Mouse (Mus musculus): ENCODE measurements around the gene 9930111J21Rik2.
"Not testable (repeated sequence)": the region's sequence is repeated elsewhere in the genome, so short reads cannot be mapped to it uniquely, and the experiment has no call there.

9930111J21Rik2 gene

GRCm38 (mm10) chr11:49051093-49051891, at the start of gene 9930111J21Rik2:
9930111J21Rik2 (minus strand) TSS chr11:49051242.
- not testable (repeated sequence) for DNase-seq

DNA sequence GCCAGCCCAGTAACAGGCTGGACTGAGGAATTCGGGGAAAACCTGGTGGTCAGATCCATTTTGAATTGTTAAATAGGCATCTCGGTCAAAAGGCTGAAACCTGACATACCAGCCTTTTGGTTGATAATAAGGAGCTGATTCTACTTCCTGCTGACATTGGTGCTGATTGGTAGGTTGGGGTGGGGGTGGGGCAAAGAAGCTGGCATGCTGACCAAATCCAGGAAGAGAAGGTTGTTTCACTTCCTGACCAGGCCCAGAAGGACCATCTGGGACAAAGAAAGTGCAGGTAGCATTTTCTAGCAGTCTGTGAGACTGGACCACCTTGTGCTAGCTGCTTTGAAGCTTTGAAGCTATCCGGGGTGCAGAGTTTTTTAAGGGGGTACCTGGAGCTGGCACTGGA, 49.4 kb upstream of the 9930111J21Rik2 start:
- no peak for DNase-seq

- peak; percentile 27 for DNase-seq
Measured at GRCm38 (mm10) chr11:49095367-49095766, 44.3 kb upstream of the 9930111J21Rik2 start.

GRCm38 (mm10) chr11:49093861-49094660, 43.0 kb upstream of the 9930111J21Rik2 start:
- no peak for DNase-seq

DNA sequence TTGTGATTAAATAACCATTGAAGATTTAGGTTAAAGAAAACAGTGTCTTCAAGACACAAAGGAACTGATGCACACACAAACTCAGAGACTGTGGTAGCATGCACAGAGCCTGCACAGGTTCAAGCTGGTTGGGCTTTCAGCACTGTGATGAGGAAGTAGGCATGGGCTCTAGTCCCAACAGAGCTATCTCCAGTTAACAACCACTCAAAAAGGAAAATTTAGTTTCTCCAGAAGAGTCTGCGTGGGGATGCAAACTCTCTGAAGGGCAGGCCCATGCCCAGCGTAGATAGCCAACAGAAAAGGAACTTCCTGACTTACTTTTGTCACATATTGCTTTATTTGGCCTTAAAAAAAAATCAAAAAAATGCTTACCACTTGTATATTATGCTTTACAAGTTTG, 41.7 kb upstream of the 9930111J21Rik2 start:
- no peak for DNase-seq

GRCm38 (mm10) chr11:49092053-49092586, 41.1 kb upstream of the 9930111J21Rik2 start:
- DNase-seq = no peak

DNA sequence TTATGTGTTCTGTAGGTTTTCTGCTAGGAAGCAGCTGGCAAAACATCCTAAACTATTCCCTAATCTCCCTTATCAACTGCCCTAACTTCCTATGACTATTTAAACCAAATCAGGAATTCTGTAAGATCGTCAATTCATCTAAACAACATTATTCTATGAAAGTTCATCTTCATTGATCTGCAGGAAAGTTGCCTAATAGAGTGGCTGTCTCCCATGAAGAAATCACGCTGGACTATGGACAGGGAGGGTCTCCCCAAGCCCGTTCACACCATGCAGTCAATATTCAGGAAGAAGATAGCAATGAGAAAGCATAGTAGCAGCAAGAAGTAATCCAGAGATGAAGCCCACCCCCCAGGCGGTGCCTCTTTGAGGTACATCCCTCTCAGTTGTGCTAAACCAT, 40.1 kb upstream of the 9930111J21Rik2 start:
- DNase-seq = no peak

DNA sequence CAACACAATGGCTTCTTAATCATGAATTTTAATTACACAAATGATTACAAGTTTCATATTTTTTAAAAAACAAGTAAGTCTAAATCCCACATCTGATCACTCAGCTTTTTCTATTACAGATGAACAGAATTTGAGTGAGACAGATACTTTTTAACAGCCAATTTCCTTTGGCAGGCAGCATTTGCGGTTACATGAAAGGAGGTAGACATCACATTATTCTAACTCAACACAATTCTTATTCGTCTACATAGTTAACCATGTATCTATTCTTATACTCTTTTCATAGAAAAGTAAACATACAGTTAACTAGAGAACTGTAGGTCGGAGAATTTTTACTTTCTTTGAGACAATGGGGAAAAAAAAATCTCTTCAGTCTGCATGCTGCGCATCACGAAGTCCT, 39.5 kb upstream of the 9930111J21Rik2 start:
- DNase-seq = no peak

DNA sequence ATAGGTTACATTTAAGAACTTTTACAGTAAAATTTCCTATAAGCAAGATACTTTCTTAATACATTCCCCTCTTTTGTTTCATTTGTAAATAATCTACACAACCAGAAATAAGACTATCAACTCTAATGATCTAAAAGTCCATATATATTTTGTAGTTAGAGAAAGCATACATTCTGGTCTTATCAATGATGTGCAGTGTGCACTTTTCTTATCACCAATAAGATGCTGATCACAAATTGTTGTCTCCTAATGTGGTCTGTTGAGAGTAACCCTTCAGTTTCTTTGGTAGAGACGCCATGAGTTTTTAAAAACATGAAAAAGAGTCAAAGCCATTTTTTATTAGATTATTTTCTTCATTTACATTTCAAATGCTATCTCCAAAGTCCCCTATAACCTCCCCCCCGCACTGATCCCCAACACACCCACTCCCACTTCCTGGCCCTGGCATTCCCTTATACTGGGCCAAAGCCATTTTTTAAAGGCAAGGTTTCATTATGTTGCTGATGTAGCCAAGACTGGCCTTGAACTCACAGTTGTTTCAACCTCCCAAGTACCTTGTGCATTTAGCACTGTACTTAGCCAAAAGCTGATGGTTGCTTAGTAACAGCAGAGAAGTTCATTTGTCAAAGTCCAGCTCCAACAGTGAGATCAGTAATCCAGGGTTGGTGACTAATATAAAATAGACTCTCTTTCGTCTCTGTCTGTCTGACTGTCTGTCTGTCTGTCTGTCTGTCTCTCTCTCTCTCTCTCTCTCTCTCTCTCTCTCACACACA, 38.9 kb upstream of the 9930111J21Rik2 start:
- no peak for DNase-seq

- no peak for DNase-seq
Measured at GRCm38 (mm10) chr11:49088990-49089652, 38.1 kb upstream of the 9930111J21Rik2 start.

GRCm38 (mm10) chr11:49087830-49088616, 37.0 kb upstream of the 9930111J21Rik2 start:
- DNase-seq = peak; percentile 18

DNA sequence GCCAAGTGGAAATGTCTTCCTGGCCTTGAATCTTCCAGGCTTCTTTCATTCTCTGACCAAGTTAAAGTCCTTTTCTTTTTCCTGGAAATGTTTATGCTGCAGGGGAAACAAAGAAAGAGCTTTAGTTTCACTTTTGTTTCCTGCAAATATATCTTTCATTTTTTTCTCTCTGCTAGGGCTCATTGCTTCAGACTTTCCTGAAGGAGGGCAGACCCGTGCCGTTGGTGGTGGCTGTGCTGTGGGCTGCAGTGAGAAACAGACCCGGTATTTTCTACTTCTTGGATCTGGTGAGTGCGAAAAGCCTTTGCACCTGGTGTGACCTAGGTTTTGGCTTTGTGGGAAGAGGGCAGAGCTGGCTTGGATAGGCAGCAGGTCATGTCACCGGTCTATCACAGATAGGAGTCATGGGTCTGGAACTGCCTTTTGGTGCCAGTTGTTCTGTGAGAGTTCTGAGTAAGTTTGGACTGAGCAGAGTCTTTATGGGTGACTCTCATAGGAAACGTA, 35.9 kb upstream of the 9930111J21Rik2 start:
- no peak for DNase-seq

- peak; percentile 21 for DNase-seq
Measured at GRCm38 (mm10) chr11:49084875-49085274, 33.8 kb upstream of the 9930111J21Rik2 start.

GRCm38 (mm10) chr11:49084385-49084784, 33.3 kb upstream of the 9930111J21Rik2 start:
- no peak for DNase-seq

- DNase-seq = no peak
Measured at GRCm38 (mm10) chr11:49083808-49084207, 32.8 kb upstream of the 9930111J21Rik2 start.

GRCm38 (mm10) chr11:49083146-49083545, 32.1 kb upstream of the 9930111J21Rik2 start:
- no peak for DNase-seq

- DNase-seq = no peak
Measured at GRCm38 (mm10) chr11:49081886-49082285, 30.8 kb upstream of the 9930111J21Rik2 start.

- no peak for DNase-seq
Measured at GRCm38 (mm10) chr11:49081356-49081755, 30.3 kb upstream of the 9930111J21Rik2 start.

- DNase-seq = no peak
Measured at GRCm38 (mm10) chr11:49080636-49081035, 29.6 kb upstream of the 9930111J21Rik2 start.

DNA sequence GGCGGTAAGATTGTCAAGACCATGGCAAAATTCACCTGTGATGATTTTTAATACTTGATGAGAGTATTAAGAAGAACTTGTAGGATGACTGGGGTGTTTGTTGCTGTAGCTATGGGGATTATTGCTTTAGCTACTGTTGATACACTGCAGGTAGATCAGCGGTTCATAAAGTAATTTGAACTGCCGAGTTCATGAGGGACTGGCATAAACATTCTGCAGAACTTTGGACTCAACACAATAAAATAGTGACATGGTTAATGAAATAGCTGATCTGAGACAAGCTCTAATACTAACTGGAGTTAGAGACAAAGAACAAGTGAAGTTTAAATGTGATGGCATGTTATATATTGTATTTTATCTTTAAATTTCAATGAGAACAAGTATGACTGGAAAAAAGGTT, 27.7 kb upstream of the 9930111J21Rik2 start:
- no peak for DNase-seq

DNA sequence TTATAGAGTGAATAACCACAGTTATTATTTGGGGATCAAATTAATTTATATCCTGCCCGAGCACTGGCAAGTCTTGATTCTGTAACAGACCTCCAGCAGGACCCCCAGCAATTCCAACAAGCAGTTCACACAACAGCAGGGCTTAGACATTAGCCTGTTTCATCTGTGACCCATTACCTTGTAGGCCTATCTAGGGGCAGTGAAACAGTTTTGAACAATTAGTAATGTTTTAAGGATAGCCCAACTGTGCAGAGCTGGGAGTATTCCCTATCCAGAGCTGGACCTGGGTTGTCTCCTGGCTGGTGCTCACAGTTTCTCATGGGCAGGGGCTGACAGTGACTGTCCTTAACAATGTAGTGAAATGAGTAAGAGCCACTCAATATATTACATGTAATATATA, 26.0 kb upstream of the 9930111J21Rik2 start:
- no peak for DNase-seq

Measured in retina, postnatal 1 day (tissue).